Comparison of ENCODE assay signal across 7 mouse cellular contexts in genomic region chr2:31769631-31770111, GRCm38 (mm10). TPM values are rescaled to one million over a fixed set of nuclear protein-coding genes. Genes with fewer than 3 reads are reported as not detected.
A peak's percentile ranks its signal among the peaks of the same experiment; 100 is the strongest.
DNase-seq lines count a peak whose midpoint lies in the region; ATAC-seq lines count a peak whose summit lies in the region.

No protein-coding gene starts in this region.

- H3K4me3 ChIP-seq in embryonic facial prominence, embryonic 12.5 days = no peak overlapping the region
- no peak overlapping the region for H3K4me3 ChIP-seq in limb, embryonic 12.5 days (replicated peaks)
- no peak overlapping the region for H3K4me3 ChIP-seq in midbrain, embryonic 16.5 days (ENCODE audit: low read depth, low read length)

- H3K4me1 ChIP-seq in embryonic facial prominence, embryonic 12.5 days = peaks cover 68% of the 10 kb centered on the region
- H3K4me1 ChIP-seq in limb, embryonic 12.5 days (replicated peaks) = peaks cover 72% of the 10 kb centered on the region
- peaks cover 20% of the 10 kb centered on the region; the same call in 1 of the 2 replicates for H3K4me1 ChIP-seq in midbrain, embryonic 16.5 days (ENCODE audit: control insufficient read depth, insufficient read depth, low read length)

- no peaks in the 10 kb centered on the region for H3K27me3 ChIP-seq in embryonic facial prominence, embryonic 12.5 days
- no peaks in the 10 kb centered on the region for H3K27me3 ChIP-seq in limb, embryonic 12.5 days
- no peaks in the 10 kb centered on the region for H3K27me3 ChIP-seq in midbrain, embryonic 16.5 days (ENCODE audit: control insufficient read depth, insufficient read depth, low read depth, low read length)

- H3K27ac ChIP-seq in embryonic facial prominence, embryonic 12.5 days = peak overlapping the region; percentile 83
- peak overlapping the region; percentile 69 for H3K27ac ChIP-seq in limb, embryonic 12.5 days
- peak overlapping the region; percentile 39 for H3K27ac ChIP-seq in midbrain, embryonic 16.5 days (ENCODE audit: low read length)

- intact Hi-C loops in heart, postnatal 25 days (cut with DNase I) = no loop called here

- DNase-seq in adrenal gland, adult 2 months = peak; percentile 83
- DNase-seq in heart, postnatal 25 days (ENCODE audit: low spot score) = peak; percentile 78
- no peak for DNase-seq in cerebellum, adult 11-12 months

- 0 out of 2 replicates have a peak, but pooled peaks cover 12% of the 10 kb centered on the region for H3K36me3 ChIP-seq in embryonic facial prominence, embryonic 12.5 days
- peaks cover 20% of the 10 kb centered on the region for H3K36me3 ChIP-seq in limb, embryonic 12.5 days
- H3K36me3 ChIP-seq in midbrain, embryonic 16.5 days (ENCODE audit: control insufficient read depth, insufficient read depth, low read length) = no peaks in the 10 kb centered on the region

- H3K4me2 ChIP-seq in embryonic facial prominence, embryonic 12.5 days (replicated peaks) = no peak overlapping the region; the same call in 1 of the 2 replicates
- H3K4me2 ChIP-seq in limb, embryonic 12.5 days = peak overlapping the region; percentile 39
- no peak overlapping the region for H3K4me2 ChIP-seq in midbrain, embryonic 16.5 days (ENCODE audit: low read length)

- no peak overlapping the region for H3K9ac ChIP-seq in embryonic facial prominence, embryonic 12.5 days
- no peak overlapping the region for H3K9ac ChIP-seq in limb, embryonic 12.5 days (replicated peaks)
- no peak overlapping the region for H3K9ac ChIP-seq in midbrain, embryonic 16.5 days (ENCODE audit: low read depth, low read length)

- no peaks in the 10 kb centered on the region for H3K9me3 ChIP-seq in embryonic facial prominence, embryonic 12.5 days
- no peaks in the 10 kb centered on the region for H3K9me3 ChIP-seq in limb, embryonic 12.5 days
- H3K9me3 ChIP-seq in midbrain, embryonic 16.5 days (replicated peaks; ENCODE audit: control insufficient read depth, low read length, poor library complexity, severe bottlenecking) = no peaks in the 10 kb centered on the region

- ATAC-seq in embryonic facial prominence, embryonic 12.5 days (ENCODE audit: insufficient number of reproducible peaks, insufficient read depth, low FRiP score, low TSS enrichment) = no peak
- ATAC-seq in limb, embryonic 12.5 days (ENCODE audit: insufficient number of reproducible peaks, insufficient read depth, low FRiP score, low TSS enrichment, low read depth) = no peak
- ATAC-seq in midbrain, embryonic 16.5 days = no peak
- no peak for ATAC-seq in frontal cortex, adult (ENCODE audit: low TSS enrichment)

- WGBS in embryonic facial prominence, embryonic 12.5 days = 23% methylated on average over 6 of the region's 6 CpGs
- 26% methylated on average over 6 of the region's 6 CpGs for WGBS in limb, embryonic 12.5 days
- 51% methylated on average over 6 of the region's 6 CpGs for WGBS in midbrain, embryonic 16.5 days

RNA-seq across cellular contexts. Expression of gene Qrfp, which starts 40.7 kb away (rescaled TPM):
- total RNA-seq in adrenal gland, adult 2 months (2021) = not detected
- not detected in 2 replicates for polyA plus RNA-seq in adrenal gland, adult 2 months (2012; rRNA removed)
- polyA plus RNA-seq in embryonic facial prominence, embryonic 12.5 days (2016; fragmentation: Nextera tagmentation; extraction: Ambion mirVana) = 0.15 and 0.18 TPM in 2 replicates
- not detected for total RNA-seq in heart, postnatal 25 days (2021)
- polyA plus RNA-seq in limb, embryonic 12.5 days (2016; fragmentation: Nextera tagmentation; extraction: Ambion mirVana) = 0.20 and 0.34 TPM in 2 replicates
- 0.14 and 0.18 TPM in 2 replicates for polyA plus RNA-seq in midbrain, embryonic 16.5 days (2015; fragmentation: Nextera tagmentation; extraction: Ambion mirVana)
